Comparison of ENCODE assay signal across 8 mouse cellular contexts in genomic region chr15:81935869-81936637, GRCm38 (mm10). TPM values are rescaled to one million over a fixed set of nuclear protein-coding genes. Genes with fewer than 3 reads are reported as not detected.
DNase-seq lines count a peak whose midpoint lies in the region; ATAC-seq lines count a peak whose summit lies in the region.
"Had no signal": no experiment of that assay in that cellular context is flagged by ENCODE, and none has a peak within 500 bp of the region (broad histone marks: within the 10 kb centered on the region; RNA-seq: fewer than 3 reads in every experiment).

No protein-coding gene starts in this region.

- no peaks in the 10 kb centered on the region for H3K9me3 ChIP-seq in lung, embryonic 15.5 days
- no peaks in the 10 kb centered on the region for H3K9me3 ChIP-seq in forebrain, embryonic 12.5 days
- no peaks in the 10 kb centered on the region for H3K9me3 ChIP-seq in limb, embryonic 11.5 days (ENCODE audit: control insufficient read depth, low read length)
- H3K9me3 ChIP-seq in stomach, embryonic 14.5 days (ENCODE audit: control insufficient read depth, low read depth, low read length), result no peaks in the 10 kb centered on the region

- peak overlapping the region; percentile 39 for H3K4me3 ChIP-seq in lung, embryonic 15.5 days
- H3K4me3 ChIP-seq in forebrain, embryonic 12.5 days (replicated peaks), result peak overlapping the region; percentile 51
- H3K4me3 ChIP-seq in limb, embryonic 11.5 days (ENCODE audit: low read depth, low read length), result peak overlapping the region; percentile 37; the same call in 1 of the 2 replicates
- peak overlapping the region; percentile 40 for H3K4me3 ChIP-seq in stomach, embryonic 14.5 days (ENCODE audit: low read depth, low read length)

- H3K4me1 ChIP-seq in lung, embryonic 15.5 days, result peaks cover 25% of the 10 kb centered on the region
- peaks cover 37% of the 10 kb centered on the region for H3K4me1 ChIP-seq in forebrain, embryonic 12.5 days
- peaks cover 21% of the 10 kb centered on the region for H3K4me1 ChIP-seq in limb, embryonic 11.5 days (ENCODE audit: control insufficient read depth, insufficient read depth, low read length)
- peaks cover 12% of the 10 kb centered on the region; the same call in 1 of the 2 replicates for H3K4me1 ChIP-seq in stomach, embryonic 14.5 days (ENCODE audit: control insufficient read depth, insufficient read depth, low read length)

- peak overlapping the region; percentile 61 for H3K4me2 ChIP-seq in lung, embryonic 15.5 days
- peak overlapping the region; percentile 72 for H3K4me2 ChIP-seq in forebrain, embryonic 12.5 days
- H3K4me2 ChIP-seq in limb, embryonic 11.5 days (ENCODE audit: low read depth, severe bottlenecking), result peak overlapping the region; percentile 74
- H3K4me2 ChIP-seq in stomach, embryonic 14.5 days (replicated peaks; ENCODE audit: low read depth, low read length), result peak overlapping the region; percentile 69

- H3K27me3 ChIP-seq in lung, embryonic 15.5 days, result peaks cover 7% of the 10 kb centered on the region; the same call in 1 of the 2 replicates
- peaks cover 12% of the 10 kb centered on the region for H3K27me3 ChIP-seq in forebrain, embryonic 12.5 days
- H3K27me3 ChIP-seq in limb, embryonic 11.5 days (ENCODE audit: control insufficient read depth, insufficient read depth, low read length), result no peaks in the 10 kb centered on the region
- H3K27me3 ChIP-seq in stomach, embryonic 14.5 days (ENCODE audit: control insufficient read depth, insufficient read depth, low read length), result no peaks in the 10 kb centered on the region

- no peaks in the 10 kb centered on the region for H3K36me3 ChIP-seq in lung, embryonic 15.5 days
- H3K36me3 ChIP-seq in forebrain, embryonic 12.5 days (replicated peaks), result no peaks in the 10 kb centered on the region
- H3K36me3 ChIP-seq in limb, embryonic 11.5 days (ENCODE audit: control insufficient read depth, insufficient read depth, low read length), result no peaks in the 10 kb centered on the region
- no peaks in the 10 kb centered on the region for H3K36me3 ChIP-seq in stomach, embryonic 14.5 days (ENCODE audit: control insufficient read depth, insufficient read depth, low read length)

- no peak for DNase-seq in lung, postnatal 36 days
- DNase-seq in limb, embryonic 11.5 days (ENCODE audit: low spot score), result no peak
- no peak for DNase-seq in left cerebral cortex, adult 18-20 months (ENCODE audit: low spot score in 2 of 2)
- DNase-seq in cerebellum, adult 18-20 months, result no peak

- H3K9ac ChIP-seq in lung, embryonic 15.5 days, result no peak overlapping the region
- peak overlapping the region; percentile 66; the same call in 1 of the 2 replicates for H3K9ac ChIP-seq in forebrain, embryonic 12.5 days
- peak overlapping the region; percentile 62; the same call in 1 of the 2 replicates for H3K9ac ChIP-seq in limb, embryonic 11.5 days (ENCODE audit: low read length)
- H3K9ac ChIP-seq in stomach, embryonic 14.5 days (replicated peaks; ENCODE audit: low read depth, low read length), result no peak overlapping the region

- ATAC-seq in lung, embryonic 15.5 days (ENCODE audit: borderline replicate concordance, extremely low read depth, low FRiP score, low TSS enrichment), result peak; percentile 34; the same call in 1 of the 2 replicates
- no peak for ATAC-seq in forebrain, embryonic 12.5 days (ENCODE audit: low FRiP score)
- 0 out of 2 replicates have a peak, but pooled peaks have one; percentile 12 for ATAC-seq in limb, embryonic 11.5 days (ENCODE audit: insufficient number of reproducible peaks, low FRiP score, low TSS enrichment, low read depth)
- ATAC-seq in stomach, embryonic 14.5 days (ENCODE audit: insufficient number of reproducible peaks, insufficient read depth, low FRiP score, low read depth), result peak; percentile 47; the same call in 1 of the 2 replicates

- 47% methylated on average over 7 of the region's 7 CpGs for WGBS in lung, embryonic 15.5 days
- WGBS in forebrain, embryonic 12.5 days, result 57% methylated on average over 7 of the region's 7 CpGs
- WGBS in limb, embryonic 11.5 days, result 55% methylated on average over 7 of the region's 7 CpGs
- WGBS in stomach, embryonic 14.5 days, result 49% methylated on average over 7 of the region's 7 CpGs

- peak overlapping the region; percentile 72 for H3K27ac ChIP-seq in lung, embryonic 15.5 days
- H3K27ac ChIP-seq in forebrain, embryonic 12.5 days, result peak overlapping the region; percentile 65; the same call in 1 of the 2 replicates
- no peak overlapping the region for H3K27ac ChIP-seq in limb, embryonic 11.5 days (replicated peaks; ENCODE audit: low read depth, low read length)
- peak overlapping the region; percentile 75; the same call in 1 of the 2 replicates for H3K27ac ChIP-seq in stomach, embryonic 14.5 days (ENCODE audit: low read length)

RNA-seq across cellular contexts. Expression of gene Csdc2, which starts 0.5 kb away (rescaled TPM):
- polyA plus RNA-seq in lung, embryonic 15.5 days (2015; fragmentation: Nextera tagmentation; extraction: Ambion mirVana), result 9.0 and 11.2 TPM in 2 replicates
- polyA plus RNA-seq in forebrain, embryonic 12.5 days (2016; fragmentation: Nextera tagmentation; extraction: Ambion mirVana), result 35.8 and 39.9 TPM in 2 replicates
- polyA plus RNA-seq in limb, embryonic 11.5 days (2014; fragmentation: Nextera tagmentation; extraction: Ambion mirVana), result 4.9 TPM in 2 replicates
- polyA plus RNA-seq in stomach, embryonic 14.5 days (2014; fragmentation: Nextera tagmentation; extraction: Ambion mirVana), result 15.7 and 18.3 TPM in 2 replicates
- 10 to 100 TPM; 80.7 to 90.7 TPM for total RNA-seq in left cerebral cortex, adult 18-20 months (2021)

RNA-seq across cellular contexts. Expression of gene Polr3h, which starts 10.0 kb away (rescaled TPM):
- 76.3 and 80.1 TPM in 2 replicates for polyA plus RNA-seq in lung, embryonic 15.5 days (2015; fragmentation: Nextera tagmentation; extraction: Ambion mirVana)
- polyA plus RNA-seq in forebrain, embryonic 12.5 days (2016; fragmentation: Nextera tagmentation; extraction: Ambion mirVana), result 69.8 and 75.6 TPM in 2 replicates
- 68.2 and 71.3 TPM in 2 replicates for polyA plus RNA-seq in limb, embryonic 11.5 days (2014; fragmentation: Nextera tagmentation; extraction: Ambion mirVana)
- 62.7 and 68.0 TPM in 2 replicates for polyA plus RNA-seq in stomach, embryonic 14.5 days (2014; fragmentation: Nextera tagmentation; extraction: Ambion mirVana)
- 10 to 100 TPM; 50.9 to 52.1 TPM for total RNA-seq in left cerebral cortex, adult 18-20 months (2021)

RNA-seq across cellular contexts. Expression of gene Pmm1, which starts 24.7 kb away (rescaled TPM):
- polyA plus RNA-seq in lung, embryonic 15.5 days (2015; fragmentation: Nextera tagmentation; extraction: Ambion mirVana), result 37.1 and 39.1 TPM in 2 replicates
- 42.0 and 44.0 TPM in 2 replicates for polyA plus RNA-seq in forebrain, embryonic 12.5 days (2016; fragmentation: Nextera tagmentation; extraction: Ambion mirVana)
- 15.3 and 16.0 TPM in 2 replicates for polyA plus RNA-seq in limb, embryonic 11.5 days (2014; fragmentation: Nextera tagmentation; extraction: Ambion mirVana)
- polyA plus RNA-seq in stomach, embryonic 14.5 days (2014; fragmentation: Nextera tagmentation; extraction: Ambion mirVana), result 29.9 and 37.2 TPM in 2 replicates
- total RNA-seq in left cerebral cortex, adult 18-20 months (2021), result 100 to 1,000 TPM; 201 TPM

RNA-seq across cellular contexts. Expression of gene 1700029P11Rik, which starts 44.3 kb away (rescaled TPM):
- not detected in 2 replicates for polyA plus RNA-seq in lung, embryonic 15.5 days (2015; fragmentation: Nextera tagmentation; extraction: Ambion mirVana)
- not detected in 2 replicates for polyA plus RNA-seq in forebrain, embryonic 12.5 days (2016; fragmentation: Nextera tagmentation; extraction: Ambion mirVana)
- polyA plus RNA-seq in limb, embryonic 11.5 days (2014; fragmentation: Nextera tagmentation; extraction: Ambion mirVana), result not detected in 2 replicates
- polyA plus RNA-seq in stomach, embryonic 14.5 days (2014; fragmentation: Nextera tagmentation; extraction: Ambion mirVana), result not detected in 2 replicates
- total RNA-seq in left cerebral cortex, adult 18-20 months (2021), result not detected
- polyA plus RNA-seq: spleen, adult 2 months had no signal

RNA-seq across cellular contexts. Expression of gene Xrcc6, which starts 51.6 kb away (rescaled TPM):
- 86.3 and 93.0 TPM in 2 replicates for polyA plus RNA-seq in lung, embryonic 15.5 days (2015; fragmentation: Nextera tagmentation; extraction: Ambion mirVana)
- 58.5 and 64.4 TPM in 2 replicates for polyA plus RNA-seq in forebrain, embryonic 12.5 days (2016; fragmentation: Nextera tagmentation; extraction: Ambion mirVana)
- polyA plus RNA-seq in limb, embryonic 11.5 days (2014; fragmentation: Nextera tagmentation; extraction: Ambion mirVana), result 91.0 and 105 TPM in 2 replicates
- 75.4 and 90.0 TPM in 2 replicates for polyA plus RNA-seq in stomach, embryonic 14.5 days (2014; fragmentation: Nextera tagmentation; extraction: Ambion mirVana)
- 10 to 100 TPM; 19.9 to 22.2 TPM for total RNA-seq in left cerebral cortex, adult 18-20 months (2021)

Comparison
In these comparisons a context has a peak if more than half of its experiments do, and no peak if none do; other contexts are left out.
1. H3K9ac ChIP-seq: peak in forebrain, embryonic 12.5 days (single experiment) and limb, embryonic 11.5 days (single experiment); none in lung, embryonic 15.5 days (single experiment) and stomach, embryonic 14.5 days (single experiment).
2. Peak in every context shown above with its lines, with median percentiles within 50 percentile points of each other: H3K4me2 ChIP-seq and H3K4me3 ChIP-seq.